Mouse (Mus musculus) ovary, adult 2 months (tissue): ENCODE results near the gene Vps35. TPM values are rescaled to one million over a fixed set of nuclear protein-coding genes. Genes with fewer than 3 reads are reported as not detected.

Experiments used
- polyA plus RNA-seq: library from polyadenylated mRNA; depleted of rRNA; stranded (reverse); fragments of >200 nt; gene quantifications from 2 replicates; pipeline ENCODE4 v1.2.3, GENCODE M21; 2012; rRNA removed

Gene Vps35
- 7.2 and 7.6 TPM in 2 replicates for polyA plus RNA-seq

DNA sequence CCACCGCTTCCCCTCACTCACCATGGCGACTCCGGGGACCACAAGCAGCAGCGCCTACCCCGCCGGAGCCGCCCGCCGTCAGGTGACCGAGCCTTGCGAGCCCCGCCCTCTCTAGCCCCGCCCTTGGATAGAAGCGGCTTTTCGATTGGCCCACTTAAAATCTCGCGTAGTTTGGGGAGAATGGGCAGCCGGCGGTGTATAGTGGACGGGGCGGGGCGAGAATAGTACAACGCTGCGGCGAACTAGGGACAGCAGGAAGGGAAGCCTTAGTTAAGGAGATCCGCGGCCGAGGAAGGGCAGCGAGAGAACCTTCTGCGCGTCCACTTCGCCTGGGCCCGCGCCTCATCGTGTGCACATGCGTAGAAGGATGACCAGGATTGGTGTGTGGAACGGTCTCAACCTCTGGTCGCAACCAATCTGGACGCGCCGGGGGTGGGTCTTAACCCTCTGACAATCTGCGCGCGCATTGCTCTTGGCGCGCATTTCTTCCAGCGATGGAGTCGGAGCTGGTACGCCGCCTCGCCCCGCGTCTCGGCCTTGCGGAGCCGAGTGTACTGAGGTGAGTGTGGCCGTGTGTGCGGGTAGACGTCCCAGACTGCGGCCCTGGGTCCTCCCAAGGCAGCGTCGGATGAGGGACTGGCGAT lies at the start of gene Vps35, which contains the start of gene Orc6:
Vps35 (minus strand) TSS at position 369 of the 644 bp plus-strand sequence.
Orc6 (plus strand) TSS at position 199 of the 644 bp plus-strand sequence.

DNA sequence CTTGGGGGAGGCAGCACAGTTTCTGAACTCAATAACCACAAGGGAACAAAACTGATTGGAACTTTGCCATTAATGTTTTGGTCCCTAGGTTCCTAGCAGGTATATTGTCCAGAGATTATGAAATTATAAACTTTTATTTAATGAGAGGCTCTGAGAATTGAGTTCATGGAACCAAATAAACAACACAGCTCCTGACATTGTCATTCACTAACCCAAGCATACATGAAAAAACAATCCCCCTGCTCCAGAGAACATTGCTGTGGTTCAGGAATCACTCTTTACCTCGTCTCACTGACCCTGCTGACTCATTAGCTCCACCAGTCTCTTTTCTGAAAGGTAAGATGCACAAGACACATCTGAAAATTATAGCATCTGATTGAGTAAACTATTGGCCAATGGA lies 73.9 kb downstream of the Vps35 start, which contains the start of gene Olfr371:
Olfr371 (plus strand) TSS at position 301 of the 400 bp plus-strand sequence.

Other genes with a start within 250 kb of the Vps35 start
- 90.1 and 104 TPM in 2 replicates for gene Fbxw9, start 239.7 kb downstream of the Vps35 start, polyA plus RNA-seq
- 1.8 and 2.4 TPM in 2 replicates for gene Gm5741, start 231.8 kb downstream of the Vps35 start, polyA plus RNA-seq
- gene Dhps, start 228.0 kb downstream of the Vps35 start, polyA plus RNA-seq, result 76.3 and 84.0 TPM in 2 replicates
- 138 and 173 TPM in 2 replicates for gene Wdr83os, start 219.1 kb downstream of the Vps35 start, polyA plus RNA-seq
- gene Wdr83, start 218.5 kb downstream of the Vps35 start, polyA plus RNA-seq, result 36.8 and 41.0 TPM in 2 replicates
- 58.0 and 71.1 TPM in 2 replicates for gene Man2b1, start 216.5 kb downstream of the Vps35 start, polyA plus RNA-seq
- 0.41 and 0.56 TPM in 2 replicates for gene Zfp791, start 176.7 kb downstream of the Vps35 start, polyA plus RNA-seq
- gene Cks1brt, start 147.9 kb downstream of the Vps35 start, polyA plus RNA-seq, result not detected in 2 replicates
- gene Olfr371, start 73.8 kb downstream of the Vps35 start, polyA plus RNA-seq, result not detected in 2 replicates
- 12.5 and 12.8 TPM in 2 replicates for gene Orc6, start 170 bp downstream of the Vps35 start, polyA plus RNA-seq
- gene Mylk3, start 86.5 kb upstream of the Vps35 start, polyA plus RNA-seq, result 1.7 and 2.5 TPM in 2 replicates
- gene 4921524J17Rik, start 133.0 kb upstream of the Vps35 start, polyA plus RNA-seq, result 5.0 and 7.3 TPM in 2 replicates
- 72.3 and 130 TPM in 2 replicates for gene Gpt2, start 192.8 kb upstream of the Vps35 start, polyA plus RNA-seq